Mouse (Mus musculus) small intestine, adult 2 months (tissue): ENCODE results near the gene Camkk2.

Experiments used
- CTCF ChIP-seq: fragments of 200-500 bp; IDR thresholded peaks from 2 replicates; pipeline ENCODE4 v1.5.1; 2012; ENCODE audit warnings: low read depth, mild to moderate bottlenecking, control low read depth, inconsistent platforms, low read length, moderate library complexity, mixed read lengths; ENCODE audit not compliant: insufficient replicate concordance, insufficient read length; ENCODE audit errors: extremely low read depth
- POLR2A ChIP-seq: fragments of 200-500 bp; IDR thresholded peaks from 2 replicates; pipeline ENCODE4 v1.6.1; 2012; ENCODE audit warnings: low read depth, mild to moderate bottlenecking, control low read depth, inconsistent platforms, low read length, moderate library complexity

GRCm38 (mm10) chr5:122698041-122698700, 81.0 kb downstream of the Camkk2 start:
- TF ChIP-seq CTCF (no peak), POLR2A (no peak)
